Mouse (Mus musculus) 3T3-L1 (cell line): ENCODE measurements around the gene Ubqln1.

Experiments
- DNase-seq: peaks from one replicate; pipeline ENCODE4 v3.0.0-alpha.2; 2015; ENCODE audit warnings: low read depth, low spot score

Ubqln1 gene

DNA sequence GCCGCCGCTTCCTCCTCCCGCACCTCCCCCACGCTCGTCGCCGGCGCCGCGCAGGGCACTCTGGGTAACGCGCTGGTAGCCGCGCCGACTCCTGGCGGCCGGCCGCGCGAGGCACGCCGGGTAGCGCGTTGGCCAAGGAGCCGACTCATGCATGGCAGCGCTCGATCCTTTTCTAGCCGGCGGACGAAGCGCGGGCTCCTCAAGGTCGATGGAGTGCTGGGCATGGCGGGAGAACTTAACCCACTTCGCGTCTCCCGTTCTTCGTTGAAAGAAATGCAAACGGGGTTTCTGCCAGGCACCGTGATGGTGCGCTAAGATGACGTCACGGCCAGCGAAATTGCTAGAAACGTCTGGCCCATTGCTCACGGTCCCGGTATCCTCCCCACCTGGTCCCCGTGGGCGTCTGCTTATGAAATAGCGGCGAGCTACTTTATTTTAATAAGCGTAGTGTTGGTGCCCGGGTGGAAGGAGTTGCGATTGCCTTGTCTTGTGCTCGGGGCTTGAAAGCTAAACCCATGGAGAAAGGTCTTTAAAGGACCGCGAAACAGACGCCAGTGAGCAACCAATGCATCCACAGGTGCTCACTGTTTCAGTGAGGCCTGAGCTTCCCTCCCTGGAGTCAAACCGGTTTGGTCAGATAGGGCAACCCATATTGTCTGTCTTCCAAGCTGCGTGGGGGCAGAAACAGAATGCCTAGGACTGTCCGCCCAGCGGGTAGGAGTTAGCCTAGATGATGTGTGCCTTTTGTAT lies at the start of gene Ubqln1:
TSS of gene Ubqln1 (minus strand) at position 62 of the 750 bp plus-strand sequence.
- DNase-seq: peak; percentile 77

GRCm38 (mm10) chr13:58263546-58263945 lies 48.1 kb upstream of the Ubqln1 start:
- no peak for DNase-seq

GRCm38 (mm10) chr13:58261674-58262073 lies 46.2 kb upstream of the Ubqln1 start:
- no peak for DNase-seq

DNA sequence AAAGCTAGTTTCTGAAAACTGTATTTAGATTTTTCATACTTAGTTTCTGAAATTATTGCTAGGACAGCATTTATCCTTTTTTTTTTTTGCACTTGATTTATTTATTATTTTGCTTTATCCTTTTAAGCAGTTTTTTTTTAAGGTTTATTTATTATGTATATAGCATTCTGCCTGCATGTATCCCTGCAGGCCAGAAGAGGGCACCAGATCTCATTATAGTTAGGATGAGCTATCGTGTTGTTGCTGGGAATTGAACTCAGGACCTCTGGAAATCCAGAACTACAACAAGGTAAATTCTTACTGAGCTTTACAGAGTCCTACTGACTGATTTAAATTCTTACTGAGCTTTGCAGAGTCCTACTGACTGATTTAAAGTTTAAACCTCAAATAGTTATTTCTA lies 37.8 kb upstream of the Ubqln1 start:
- DNase-seq: peak; percentile 22

DNA sequence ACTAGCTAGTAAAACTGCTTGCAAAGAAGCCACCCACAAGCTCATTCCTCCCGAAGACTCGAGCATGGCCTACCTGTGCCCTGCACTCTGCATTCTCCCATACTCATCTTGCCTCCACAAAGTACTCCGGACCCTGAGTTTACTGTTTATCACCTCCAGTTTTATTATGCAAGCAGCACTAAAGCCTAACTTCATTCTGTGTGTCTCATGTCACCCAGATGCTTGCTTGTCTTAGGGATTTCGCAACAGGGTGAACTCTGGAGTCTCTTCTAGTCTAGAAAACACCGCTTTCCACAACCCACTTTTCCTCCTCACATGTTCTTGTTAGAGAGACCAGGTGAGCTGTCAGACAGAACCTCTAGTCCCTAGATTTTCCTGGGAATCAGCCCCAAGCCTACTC lies 33.5 kb upstream of the Ubqln1 start:
- no peak for DNase-seq

DNA sequence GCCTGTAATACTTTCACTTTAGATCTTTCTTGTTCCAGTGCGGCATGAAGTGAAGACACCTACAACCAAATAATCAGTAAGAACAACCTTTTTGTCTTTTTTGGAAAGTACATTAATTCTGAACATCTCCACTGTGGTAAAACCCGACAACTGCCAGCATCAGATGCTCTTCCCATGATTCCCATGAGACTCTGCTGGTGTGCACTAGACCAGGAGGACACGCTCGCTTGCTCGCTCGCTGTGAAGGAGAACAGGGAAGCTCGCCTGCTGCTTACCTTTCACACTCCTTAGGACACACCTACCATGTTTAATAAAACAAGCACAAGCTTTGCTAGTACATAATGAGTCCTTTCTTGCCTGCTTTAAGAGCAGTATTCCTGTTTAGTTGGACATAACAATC lies 21.1 kb upstream of the Ubqln1 start:
- DNase-seq: no peak

GRCm38 (mm10) chr13:58232611-58233010 lies 17.2 kb upstream of the Ubqln1 start:
- DNase-seq: peak; percentile 25

DNA sequence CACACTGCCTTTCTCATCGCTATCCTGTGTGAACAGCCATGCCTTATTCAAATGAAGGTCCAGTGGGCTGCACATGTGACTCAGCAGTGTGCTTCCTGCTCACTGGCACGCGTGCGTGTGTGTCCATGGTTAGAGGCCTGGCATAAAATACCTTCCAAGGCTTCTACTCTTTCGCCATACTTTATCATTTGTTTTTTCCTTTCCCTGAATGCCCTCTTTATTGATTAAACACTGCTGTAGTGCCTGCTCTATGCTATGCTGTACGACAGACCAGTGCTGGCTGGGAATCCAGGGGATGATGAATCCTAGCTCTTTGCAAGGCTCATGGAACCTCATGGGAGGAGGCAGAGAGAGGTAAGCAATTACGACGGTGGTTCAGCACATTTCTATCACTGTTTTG lies 16.6 kb upstream of the Ubqln1 start:
- DNase-seq: no peak

DNA sequence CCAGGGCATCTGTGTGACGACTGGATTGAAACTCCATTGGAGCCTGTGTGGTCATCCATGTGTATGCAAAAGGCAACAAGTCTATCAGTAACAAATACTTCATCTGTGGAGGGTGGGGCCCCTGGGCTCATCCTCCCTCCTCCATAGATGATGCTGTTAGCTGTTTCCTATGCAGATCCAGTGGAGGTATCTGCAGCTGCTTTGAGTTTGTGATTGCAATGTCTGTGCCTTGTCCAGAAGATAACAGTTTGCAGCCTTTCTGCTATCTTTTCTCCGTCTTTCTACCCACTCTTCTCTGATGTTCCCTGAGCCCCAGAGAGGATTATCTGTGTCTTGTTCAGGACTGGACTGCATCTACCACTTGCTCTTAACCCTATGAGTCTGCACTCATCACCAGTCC lies 13.2 kb upstream of the Ubqln1 start:
- DNase-seq: no peak

DNA sequence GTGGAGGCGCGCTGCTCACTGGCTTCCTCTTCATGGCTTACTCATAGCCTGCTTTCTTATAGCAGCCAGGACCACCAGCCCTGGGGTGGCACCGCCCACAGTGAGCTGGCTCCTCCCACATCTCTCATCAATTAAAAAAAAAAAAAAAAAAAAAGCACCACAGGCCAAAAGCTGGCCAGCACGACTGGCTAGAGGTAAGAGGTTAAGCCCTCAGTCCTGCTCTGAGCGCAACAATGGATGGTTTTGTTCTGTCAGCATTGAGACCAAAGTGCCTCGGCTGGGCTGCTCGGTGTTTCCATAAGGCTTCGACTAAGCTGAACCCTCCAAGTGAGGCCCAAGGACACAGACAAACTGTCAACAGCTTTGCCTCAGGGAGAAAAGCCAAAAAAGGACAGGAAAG lies 10.2 kb upstream of the Ubqln1 start:
- DNase-seq: no peak

DNA sequence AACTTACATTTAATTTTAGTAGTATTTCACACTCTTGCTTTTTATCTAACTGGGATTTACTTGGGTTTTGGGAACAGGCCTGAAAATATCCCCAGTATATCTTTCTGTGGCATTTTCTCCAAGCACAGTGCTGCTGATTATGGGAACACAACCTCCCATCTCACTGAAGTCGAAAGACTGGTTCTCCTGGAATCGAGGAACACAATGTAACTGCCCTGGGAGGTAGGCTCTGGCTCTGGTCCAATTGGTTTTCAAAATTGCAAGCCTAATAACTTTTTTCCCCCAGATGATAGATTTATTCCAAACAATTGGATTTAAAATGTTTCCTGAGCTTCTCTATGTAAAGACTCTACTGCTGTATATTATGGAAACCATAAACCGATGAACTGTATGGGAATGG lies 4.8 kb upstream of the Ubqln1 start:
- no peak for DNase-seq

- DNase-seq: no peak
Observed at GRCm38 (mm10) chr13:58217536-58217935, 2.1 kb upstream of the Ubqln1 start.

DNA sequence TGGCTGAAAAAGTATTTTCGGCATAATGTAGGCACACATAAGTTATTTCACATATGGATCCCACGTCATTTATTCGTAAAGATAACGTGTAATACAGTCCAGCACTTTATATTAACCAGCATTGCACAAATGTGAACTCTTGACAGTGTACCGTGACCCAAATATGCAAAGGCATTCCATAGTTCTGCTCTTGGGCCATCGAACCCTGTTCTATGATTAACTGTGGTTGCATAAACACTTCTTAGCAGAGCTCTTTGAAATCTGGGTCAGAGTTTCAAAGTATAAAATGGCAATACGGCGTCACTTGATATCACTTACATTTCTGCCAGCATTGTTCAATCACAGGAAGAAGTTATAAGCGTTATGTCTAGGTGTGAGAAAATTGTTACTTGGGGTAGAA lies 942 bp upstream of the Ubqln1 start:
- DNase-seq: no peak

DNA sequence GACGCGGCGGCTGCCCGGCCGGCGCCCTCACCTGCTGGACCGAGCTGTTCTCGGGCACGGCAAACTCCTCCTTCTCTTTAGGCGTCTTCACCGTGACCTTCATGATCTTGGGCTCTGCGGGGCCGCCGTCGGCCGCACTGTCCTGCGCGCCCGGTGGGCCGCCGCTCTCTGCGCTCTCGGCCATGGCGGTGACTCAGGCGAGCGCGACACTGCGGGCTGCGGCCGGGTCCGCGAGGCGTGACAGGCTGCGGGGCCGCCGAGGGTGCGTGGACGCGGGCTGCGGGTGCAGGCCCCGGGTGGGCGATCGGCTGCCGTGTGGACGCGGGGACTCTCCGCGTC lies 231 bp downstream of the Ubqln1 start:
- DNase-seq: peak; percentile 8

DNA sequence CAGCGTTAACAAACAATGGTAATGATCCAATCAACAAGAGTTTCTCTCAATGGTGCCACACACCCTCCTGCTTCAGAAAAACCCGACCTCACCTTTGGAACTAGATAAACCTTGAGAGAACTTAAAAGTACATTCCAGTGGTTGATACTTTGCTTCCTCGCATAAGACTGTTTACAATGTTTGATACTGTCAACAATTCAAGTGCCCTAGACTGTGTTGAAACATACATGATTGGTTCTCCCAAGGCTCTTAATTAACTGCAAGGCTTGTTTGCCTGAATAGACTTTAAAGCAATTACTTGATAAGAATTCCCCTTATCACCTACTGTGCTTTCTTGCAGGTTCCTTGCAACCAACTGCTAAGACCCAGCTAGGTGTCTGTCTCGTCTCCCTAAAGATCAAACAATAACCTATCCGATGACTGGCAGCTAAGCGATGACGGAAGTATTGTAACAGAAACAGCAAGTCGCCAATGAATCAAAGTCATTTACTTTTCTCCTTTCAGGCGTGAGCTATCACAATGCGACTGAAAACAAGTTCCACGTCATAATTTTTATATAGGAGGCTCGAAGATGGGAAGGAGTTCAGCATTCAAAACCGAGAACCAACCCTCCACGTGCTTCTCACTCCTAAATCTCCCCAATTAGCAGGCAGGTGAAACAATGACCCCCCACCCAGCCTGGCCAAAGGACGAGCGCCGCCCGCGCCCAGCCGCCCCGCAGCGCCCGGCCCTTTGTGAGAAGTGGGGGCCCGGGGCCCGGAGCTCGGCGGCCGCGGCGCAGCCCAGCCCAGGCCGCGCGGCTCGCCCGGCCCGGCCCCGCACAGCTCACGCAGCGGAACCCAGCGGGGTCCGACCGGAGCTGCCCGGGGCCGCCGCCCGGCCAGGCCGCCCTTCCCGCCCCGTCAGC lies 854 bp downstream of the Ubqln1 start:
- DNase-seq: peak; percentile 29

GRCm38 (mm10) chr13:58213801-58214200 lies 1.7 kb downstream of the Ubqln1 start:
- no peak for DNase-seq

- DNase-seq: no peak
Observed at GRCm38 (mm10) chr13:58212530-58212929, 2.9 kb downstream of the Ubqln1 start.

DNA sequence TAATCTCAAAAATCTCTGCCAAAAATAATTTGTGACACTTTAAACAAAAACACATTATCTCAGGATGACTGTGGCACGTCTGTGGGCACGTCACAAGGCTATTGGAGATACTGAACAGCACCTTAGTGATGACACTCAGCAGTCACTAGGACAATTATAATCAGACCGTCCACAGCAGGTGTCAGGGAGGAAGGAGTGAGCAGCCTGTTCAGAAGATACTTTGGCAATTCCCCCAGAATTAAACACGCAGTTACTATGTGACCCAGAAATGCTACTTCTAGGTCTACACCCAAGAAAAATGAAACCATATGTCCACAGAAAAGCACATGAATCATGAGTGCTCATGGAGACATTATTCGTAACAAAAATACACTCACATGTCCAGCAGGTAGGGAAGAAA lies 5.0 kb downstream of the Ubqln1 start:
- peak; percentile 52 for DNase-seq

- DNase-seq: no peak
Observed at GRCm38 (mm10) chr13:58206084-58206483, 9.4 kb downstream of the Ubqln1 start.

GRCm38 (mm10) chr13:58204986-58205385 lies 10.5 kb downstream of the Ubqln1 start:
- no peak for DNase-seq

GRCm38 (mm10) chr13:58204202-58204601 lies 11.3 kb downstream of the Ubqln1 start:
- DNase-seq: no peak

- DNase-seq: no peak
Observed at GRCm38 (mm10) chr13:58202903-58203302, 12.6 kb downstream of the Ubqln1 start.

DNA sequence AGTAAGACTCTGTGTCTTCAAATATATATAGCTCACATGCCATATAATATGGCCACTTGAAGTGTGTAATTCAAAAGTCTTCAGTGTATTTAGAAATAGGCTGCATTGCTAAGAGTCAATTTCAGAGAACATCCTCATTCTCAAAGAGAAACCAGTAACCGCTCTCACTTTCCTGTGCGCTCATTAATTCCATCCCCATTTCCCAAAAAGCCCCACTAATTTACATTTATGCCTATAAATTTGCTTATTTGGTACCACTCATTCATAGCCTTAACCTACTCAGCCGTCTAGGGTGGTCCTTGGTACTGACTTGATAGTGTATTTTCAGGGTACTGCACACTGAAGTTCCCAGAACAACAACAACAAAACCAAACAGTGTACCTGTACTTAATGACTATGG lies 13.5 kb downstream of the Ubqln1 start:
- no peak for DNase-seq
